Mouse (Mus musculus): Measurements from ENCODE around the gene Macrod2. TPM values are rescaled to one million over a fixed set of nuclear protein-coding genes. Genes with fewer than 3 reads are reported as not detected.

Macrod2 gene
- polyA plus RNA-seq, 1 experiment = 16.3 TPM

- H3K36me3 ChIP-seq (ENCODE audit: control insufficient read depth, insufficient read depth, low read length) = no peaks in the 10 kb centered on the region
- no peak overlapping the region for H3K27ac ChIP-seq (ENCODE audit: control insufficient read depth, insufficient read depth, low read depth, low read length)
- no peaks in the 10 kb centered on the region for H3K27me3 ChIP-seq (ENCODE audit: control insufficient read depth, insufficient read depth, low read length)
- H3K4me1 ChIP-seq (ENCODE audit: control insufficient read depth, insufficient read depth, low read length) = no peaks in the 10 kb centered on the region
- H3K4me3 ChIP-seq (ENCODE audit: control insufficient read depth, low read depth, low read length) = no peak overlapping the region
- TF ChIP-seq CTCF (IDR thresholded peaks at IDR 0.05; ENCODE audit: control insufficient read depth, insufficient read depth, insufficient replicate concordance, low read depth, low read length) (no peak), POLR2A (IDR thresholded peaks at IDR 0.05; ENCODE audit: control insufficient read depth, low read depth, low read length) (no peak)
Observed at GRCm38 (mm10) chr2:142403394-142403793, 2008.3 kb downstream of the Macrod2 start.

GRCm38 (mm10) chr2:142404321-142404720 is 2009.2 kb downstream of the Macrod2 start:
- TF ChIP-seq CTCF (IDR thresholded peaks at IDR 0.05; ENCODE audit: control insufficient read depth, insufficient read depth, insufficient replicate concordance, low read depth, low read length) (no peak), POLR2A (IDR thresholded peaks at IDR 0.05; ENCODE audit: control insufficient read depth, low read depth, low read length) (no peak)
- Histone ChIP-seq H3K4me1 (ENCODE audit: control insufficient read depth, insufficient read depth, low read length) (no peaks in the 10 kb centered on the region), H3K27me3 (ENCODE audit: control insufficient read depth, insufficient read depth, low read length) (no peaks in the 10 kb centered on the region), H3K36me3 (ENCODE audit: control insufficient read depth, insufficient read depth, low read length) (no peaks in the 10 kb centered on the region), H3K27ac (ENCODE audit: control insufficient read depth, insufficient read depth, low read depth, low read length) (no peak overlapping the region), H3K4me3 (ENCODE audit: control insufficient read depth, low read depth, low read length) (no peak overlapping the region)

- Histone ChIP-seq H3K4me3 (ENCODE audit: control insufficient read depth, low read depth, low read length) (no peak overlapping the region), H3K27ac (ENCODE audit: control insufficient read depth, insufficient read depth, low read depth, low read length) (no peak overlapping the region), H3K4me1 (ENCODE audit: control insufficient read depth, insufficient read depth, low read length) (no peaks in the 10 kb centered on the region), H3K36me3 (ENCODE audit: control insufficient read depth, insufficient read depth, low read length) (no peaks in the 10 kb centered on the region), H3K27me3 (ENCODE audit: control insufficient read depth, insufficient read depth, low read length) (no peaks in the 10 kb centered on the region)
- no peak for TF ChIP-seq CTCF (IDR thresholded peaks at IDR 0.05; ENCODE audit: control insufficient read depth, insufficient read depth, insufficient replicate concordance, low read depth, low read length)
- TF ChIP-seq POLR2A (IDR thresholded peaks at IDR 0.05; ENCODE audit: control insufficient read depth, low read depth, low read length) = no peak
Observed at GRCm38 (mm10) chr2:142407341-142407740, 2012.2 kb downstream of the Macrod2 start.

GRCm38 (mm10) chr2:142410124-142410523 is 2015.0 kb downstream of the Macrod2 start:
- Histone ChIP-seq H3K27me3 (ENCODE audit: control insufficient read depth, insufficient read depth, low read length) (no peaks in the 10 kb centered on the region), H3K4me1 (ENCODE audit: control insufficient read depth, insufficient read depth, low read length) (no peaks in the 10 kb centered on the region), H3K4me3 (ENCODE audit: control insufficient read depth, low read depth, low read length) (no peak overlapping the region), H3K36me3 (ENCODE audit: control insufficient read depth, insufficient read depth, low read length) (no peaks in the 10 kb centered on the region), H3K27ac (ENCODE audit: control insufficient read depth, insufficient read depth, low read depth, low read length) (no peak overlapping the region)
- TF ChIP-seq CTCF (IDR thresholded peaks at IDR 0.05; ENCODE audit: control insufficient read depth, insufficient read depth, insufficient replicate concordance, low read depth, low read length) (no peak), POLR2A (IDR thresholded peaks at IDR 0.05; ENCODE audit: control insufficient read depth, low read depth, low read length) (no peak)

GRCm38 (mm10) chr2:142433126-142433525 is 2038.0 kb downstream of the Macrod2 start:
- no peak for TF ChIP-seq CTCF (IDR thresholded peaks at IDR 0.05; ENCODE audit: control insufficient read depth, insufficient read depth, insufficient replicate concordance, low read depth, low read length)
- TF ChIP-seq POLR2A (IDR thresholded peaks at IDR 0.05; ENCODE audit: control insufficient read depth, low read depth, low read length) = no peak
- Histone ChIP-seq H3K27ac (ENCODE audit: control insufficient read depth, insufficient read depth, low read depth, low read length) (no peak overlapping the region), H3K4me1 (ENCODE audit: control insufficient read depth, insufficient read depth, low read length) (no peaks in the 10 kb centered on the region), H3K27me3 (ENCODE audit: control insufficient read depth, insufficient read depth, low read length) (no peaks in the 10 kb centered on the region), H3K36me3 (ENCODE audit: control insufficient read depth, insufficient read depth, low read length) (no peaks in the 10 kb centered on the region), H3K4me3 (ENCODE audit: control insufficient read depth, low read depth, low read length) (no peak overlapping the region)

GRCm38 (mm10) chr2:142434731-142435130 is 2039.6 kb downstream of the Macrod2 start:
- no peak for TF ChIP-seq CTCF (IDR thresholded peaks at IDR 0.05; ENCODE audit: control insufficient read depth, insufficient read depth, insufficient replicate concordance, low read depth, low read length)
- no peak for TF ChIP-seq POLR2A (IDR thresholded peaks at IDR 0.05; ENCODE audit: control insufficient read depth, low read depth, low read length)
- Histone ChIP-seq H3K36me3 (ENCODE audit: control insufficient read depth, insufficient read depth, low read length) (no peaks in the 10 kb centered on the region), H3K4me3 (ENCODE audit: control insufficient read depth, low read depth, low read length) (peak overlapping the region; percentile 22; the same call in 1 of the 2 replicates), H3K4me1 (ENCODE audit: control insufficient read depth, insufficient read depth, low read length) (no peaks in the 10 kb centered on the region), H3K27me3 (ENCODE audit: control insufficient read depth, insufficient read depth, low read length) (no peaks in the 10 kb centered on the region), H3K27ac (ENCODE audit: control insufficient read depth, insufficient read depth, low read depth, low read length) (no peak overlapping the region)

- H3K27ac ChIP-seq (ENCODE audit: control insufficient read depth, insufficient read depth, low read depth, low read length) = no peak overlapping the region
- H3K4me3 ChIP-seq (ENCODE audit: control insufficient read depth, low read depth, low read length) = no peak overlapping the region
- no peaks in the 10 kb centered on the region for H3K27me3 ChIP-seq (ENCODE audit: control insufficient read depth, insufficient read depth, low read length)
- H3K36me3 ChIP-seq (ENCODE audit: control insufficient read depth, insufficient read depth, low read length) = no peaks in the 10 kb centered on the region
- H3K4me1 ChIP-seq (ENCODE audit: control insufficient read depth, insufficient read depth, low read length) = no peaks in the 10 kb centered on the region
- TF ChIP-seq POLR2A (IDR thresholded peaks at IDR 0.05; ENCODE audit: control insufficient read depth, low read depth, low read length) (no peak), CTCF (IDR thresholded peaks at IDR 0.05; ENCODE audit: control insufficient read depth, insufficient read depth, insufficient replicate concordance, low read depth, low read length) (no peak)
Observed at GRCm38 (mm10) chr2:142437606-142438461, 2042.7 kb downstream of the Macrod2 start.

Other genes with a start within 250 kb of the Macrod2 start
- not detected in 2 replicates for gene Gm17374, start 243.3 kb upstream of the Macrod2 start, polyA plus RNA-seq (2012; rRNA removed)
- 0.78 and 1.9 TPM in 2 replicates for gene Esf1, start 224.7 kb upstream of the Macrod2 start, polyA plus RNA-seq (2012; rRNA removed)
- 5.3 and 5.8 TPM in 2 replicates for gene Ndufaf5, start 224.7 kb upstream of the Macrod2 start, polyA plus RNA-seq (2012; rRNA removed)
- gene Sel1l2, start 5.6 kb upstream of the Macrod2 start, polyA plus RNA-seq (2012; rRNA removed) = 20.2 and 23.5 TPM in 2 replicates

Data from testis, adult 2 months (tissue).